Mouse (Mus musculus) midbrain, embryonic 10.5 days (tissue): ENCODE data around the gene Lrrc17. TPM values are rescaled to one million over a fixed set of nuclear protein-coding genes. Genes with fewer than 3 reads are reported as not detected.
"Not testable (repeated sequence)": the region's sequence is repeated elsewhere in the genome, so short reads cannot be mapped to it uniquely, and the experiment has no call there.

Experiments
- DNase-seq: peaks from one replicate; pipeline ENCODE4 v3.0.0-alpha.2; 2017; ENCODE audit warnings: low spot score
- H3K27ac ChIP-seq: fragments of 300-500 bp; sonication (generic); replicated peaks from 2 replicates; pipeline ENCODE4 v1.5.1; 2016; ENCODE audit warnings: mild to moderate bottlenecking
- H3K27me3 ChIP-seq: fragments of 300-500 bp; sonication (generic); 2 replicates; pipeline ENCODE4 v1.6.1; 2016; ENCODE audit warnings: low read depth, mild to moderate bottlenecking; ENCODE audit not compliant: poor library complexity, severe bottlenecking
- H3K36me3 ChIP-seq: fragments of 300-500 bp; sonication (generic); 2 replicates; pipeline ENCODE4 v1.6.1; 2016; ENCODE audit warnings: mild to moderate bottlenecking, moderate library complexity
- H3K4me1 ChIP-seq: fragments of 300-500 bp; sonication (generic); 2 replicates; pipeline ENCODE4 v1.6.1; 2016
- H3K4me3 ChIP-seq: fragments of 300-500 bp; sonication (generic); 2 replicates; pipeline ENCODE4 v1.5.1; 2016; ENCODE audit warnings: mild to moderate bottlenecking, moderate library complexity
- H3K9me3 ChIP-seq: fragments of 300-500 bp; sonication (generic); replicated peaks from 2 replicates; pipeline ENCODE4 v1.6.1; 2016; ENCODE audit warnings: mild to moderate bottlenecking
- WGBS: fragments of 180-500 bp; shearing (Covaris S2); methylation state at CpG from one replicate; pipeline ENCODE4 v1.1.7; 2016; 5-methylcytosine and 5-hydroxymethylcytosine counted together
- polyA plus RNA-seq: library from polyadenylated mRNA; unstranded; fragments of >200 nt; fragmentation: Nextera tagmentation; extraction: Ambion mirVana; gene quantifications from 2 replicates; pipeline ENCODE4 v1.2.1, GENCODE M21; 2016

The Lrrc17 gene
- polyA plus RNA-seq, 1 experiment from 2014 or later, result 5.6 TPM

DNA sequence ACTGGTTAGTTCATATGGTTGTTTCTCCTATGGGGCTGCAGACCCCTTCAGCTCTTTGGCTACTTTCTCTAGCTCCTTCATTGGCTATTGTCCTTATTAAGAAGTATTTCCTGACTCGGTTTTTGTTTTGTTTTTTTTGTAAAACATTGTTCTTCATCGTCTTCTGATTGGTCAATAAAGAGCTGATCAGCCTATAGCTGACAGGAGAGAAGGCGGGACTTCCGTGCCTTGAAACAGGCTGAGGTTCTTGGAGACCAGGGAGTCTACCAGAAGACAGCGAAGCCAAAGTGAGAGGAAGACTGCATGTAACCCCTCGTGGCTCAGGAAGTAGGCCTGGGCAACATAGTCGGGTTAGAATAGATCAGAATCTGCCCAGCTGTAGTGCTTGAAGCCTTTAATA lies 44.3 kb downstream of the Lrrc17 start:
- no peaks in the 10 kb centered on the region for H3K27me3 ChIP-seq
- H3K4me3 ChIP-seq, result no peak overlapping the region
- H3K36me3 ChIP-seq, result no peaks in the 10 kb centered on the region
- no peaks in the 10 kb centered on the region for H3K4me1 ChIP-seq
- no peaks in the 10 kb centered on the region for H3K9me3 ChIP-seq
- WGBS, result 80% methylated on average over 7 of the region's 7 CpGs
- no peak overlapping the region for H3K27ac ChIP-seq
- DNase-seq, result no peak

DNA sequence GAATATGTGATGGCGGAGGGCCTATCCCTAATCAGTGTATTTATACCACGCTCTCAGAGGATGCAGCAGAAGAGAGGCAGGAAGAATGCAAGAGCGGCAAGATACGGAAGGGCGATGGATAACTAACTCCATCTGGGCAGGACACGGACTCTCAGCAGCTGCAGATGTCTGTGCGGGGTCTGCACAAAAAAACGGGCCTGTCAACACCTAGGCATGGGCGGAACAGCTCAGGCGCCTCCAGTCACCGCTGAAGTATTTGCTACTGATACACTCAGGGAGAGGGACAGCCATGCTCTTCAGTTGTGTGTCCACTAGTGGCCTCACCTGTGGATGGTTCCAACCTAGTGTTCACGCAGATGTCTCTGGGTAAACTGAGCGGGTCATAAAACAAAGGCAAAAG lies 44.9 kb downstream of the Lrrc17 start:
- no peak overlapping the region for H3K27ac ChIP-seq
- no peaks in the 10 kb centered on the region for H3K9me3 ChIP-seq
- no peak for DNase-seq
- no peaks in the 10 kb centered on the region for H3K36me3 ChIP-seq
- no peaks in the 10 kb centered on the region for H3K4me1 ChIP-seq
- whole genome bisulfite sequencing, result 92% methylated on average over 13 of the region's 13 CpGs
- no peaks in the 10 kb centered on the region for H3K27me3 ChIP-seq
- H3K4me3 ChIP-seq, result no peak overlapping the region

DNA sequence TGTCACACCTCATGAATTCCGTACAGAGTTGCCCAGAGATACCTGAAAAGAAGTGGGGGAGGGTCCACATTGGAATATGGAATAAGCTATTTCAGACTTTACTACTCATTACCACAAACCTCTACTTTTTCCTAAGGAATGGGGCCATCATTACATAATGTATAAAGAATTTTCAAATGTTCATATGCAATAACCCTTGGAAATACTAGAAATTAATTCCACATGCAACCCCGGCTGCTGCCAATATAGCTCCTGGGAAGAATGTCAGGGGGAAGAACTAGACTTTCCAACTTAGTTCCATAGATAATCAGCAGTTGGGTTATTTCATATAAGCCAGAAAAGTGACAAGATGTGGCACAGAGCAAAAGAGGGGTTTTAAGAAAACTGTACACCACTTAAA lies 48.7 kb downstream of the Lrrc17 start:
- H3K36me3 ChIP-seq, result no peaks in the 10 kb centered on the region
- H3K27ac ChIP-seq, result no peak overlapping the region
- H3K27me3 ChIP-seq, result no peaks in the 10 kb centered on the region
- WGBS, result 91% methylated on average over 2 of the region's 2 CpGs
- H3K9me3 ChIP-seq, result no peaks in the 10 kb centered on the region
- no peaks in the 10 kb centered on the region for H3K4me1 ChIP-seq
- H3K4me3 ChIP-seq, result no peak overlapping the region
- DNase-seq, result no peak

DNA sequence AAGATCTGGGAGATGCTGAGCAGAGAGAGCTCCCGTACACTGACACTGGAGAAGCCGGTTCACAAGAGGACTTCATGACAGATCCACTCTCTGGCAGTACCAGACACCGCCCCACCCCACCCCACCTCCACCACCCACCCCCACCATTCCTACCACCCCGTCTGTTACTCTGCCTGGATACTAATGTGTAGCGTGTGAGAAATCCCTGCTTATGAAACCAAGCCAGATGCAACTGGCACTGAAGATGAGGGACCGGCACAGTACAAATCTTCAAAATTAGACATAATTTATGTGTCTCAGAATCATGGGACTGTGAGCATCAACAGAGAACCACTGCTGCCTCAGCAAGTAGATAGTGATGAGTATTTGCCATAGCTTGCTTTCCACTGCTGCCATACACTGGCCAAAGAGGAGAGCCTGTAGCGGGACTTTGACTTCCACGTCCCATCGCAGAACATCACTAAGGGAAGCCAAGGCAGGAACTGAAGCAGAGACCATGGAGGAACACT lies 49.9 kb downstream of the Lrrc17 start:
- Histone ChIP-seq H3K36me3 (no peaks in the 10 kb centered on the region), H3K4me1 (no peaks in the 10 kb centered on the region), H3K4me3 (no peak overlapping the region), H3K27ac (no peak overlapping the region), H3K9me3 (no peaks in the 10 kb centered on the region), H3K27me3 (no peaks in the 10 kb centered on the region)
- DNase-seq, result no peak
- 92% methylated on average over 9 of the region's 9 CpGs for WGBS

DNA sequence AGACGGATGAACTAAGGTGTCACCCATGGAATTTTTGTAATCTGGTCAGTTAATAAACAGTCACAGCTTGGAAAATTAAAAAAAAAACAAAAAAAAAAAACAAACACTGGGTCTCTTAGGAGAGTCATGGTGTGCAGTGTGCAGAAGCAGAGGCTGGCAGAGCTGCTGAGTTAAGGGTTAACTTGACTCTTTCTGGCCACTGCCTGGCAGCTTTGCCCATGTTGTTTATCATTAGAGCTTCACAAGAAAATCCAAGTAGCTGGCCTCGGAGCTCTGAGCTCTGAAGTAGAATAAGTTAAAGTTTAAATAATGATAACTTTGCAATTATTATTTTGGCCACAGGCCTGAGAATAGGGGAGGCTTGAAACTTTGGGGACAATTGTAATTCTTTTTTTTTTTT lies 56.2 kb downstream of the Lrrc17 start:
- H3K27ac ChIP-seq, H3K36me3 ChIP-seq, H3K9me3 ChIP-seq, H3K4me1 ChIP-seq, H3K4me3 ChIP-seq, H3K27me3 ChIP-seq, DNase-seq: not testable (repeated sequence)
- WGBS, result 80% methylated on average over 2 of the region's 2 CpGs

DNA sequence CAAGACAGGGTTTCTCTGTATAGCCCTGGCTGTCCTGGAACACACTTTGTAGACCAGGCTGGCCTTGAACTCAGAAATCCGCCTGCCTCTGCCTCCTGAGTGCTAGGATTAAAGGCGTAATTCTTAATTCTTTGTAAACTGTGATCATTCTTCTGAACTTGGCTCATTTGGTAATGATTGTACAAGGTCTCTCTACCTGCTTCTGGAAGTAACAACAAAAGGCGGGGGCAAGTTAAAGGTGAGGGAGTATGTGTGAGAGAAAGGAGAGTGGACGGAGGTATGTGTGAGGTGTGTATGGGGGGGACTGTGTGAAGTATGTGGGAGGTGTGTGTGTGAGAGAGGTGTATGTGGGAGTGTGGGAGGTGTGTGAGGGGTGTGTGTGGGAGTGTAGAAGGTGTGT lies 56.6 kb downstream of the Lrrc17 start:
- Histone ChIP-seq H3K36me3 (no peaks in the 10 kb centered on the region), H3K9me3 (no peaks in the 10 kb centered on the region), H3K4me1 (no peaks in the 10 kb centered on the region), H3K27ac (no peak overlapping the region), H3K27me3 (no peaks in the 10 kb centered on the region), H3K4me3 (no peak overlapping the region)
- WGBS, result 90% methylated on average over 4 of the region's 4 CpGs
- no peak for DNase-seq

DNA sequence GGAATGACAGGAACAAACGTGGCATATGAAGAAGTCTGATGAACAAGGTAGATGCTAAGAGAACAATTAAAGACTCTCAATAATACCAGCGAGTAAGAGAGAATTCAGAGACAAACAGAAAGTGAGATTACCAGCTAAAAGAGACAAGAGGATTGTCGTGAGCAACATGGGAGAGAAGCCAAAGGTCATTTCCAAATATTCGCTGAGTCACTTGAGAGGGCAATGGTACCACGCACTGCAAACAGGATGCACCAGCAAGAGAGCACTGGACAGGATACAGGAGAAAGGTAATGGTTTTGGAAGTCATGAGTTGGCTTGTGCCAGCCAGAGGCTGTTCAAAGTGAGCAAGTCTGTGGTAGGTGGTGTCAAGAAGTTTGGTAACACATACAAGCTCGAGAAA lies 62.6 kb downstream of the Lrrc17 start:
- Histone ChIP-seq H3K4me3 (no peak overlapping the region), H3K36me3 (no peaks in the 10 kb centered on the region), H3K9me3 (no peaks in the 10 kb centered on the region), H3K27ac (no peak overlapping the region), H3K4me1 (no peaks in the 10 kb centered on the region), H3K27me3 (no peaks in the 10 kb centered on the region)
- DNase-seq, result no peak
- 78% methylated on average over 6 of the region's 6 CpGs for WGBS

DNA sequence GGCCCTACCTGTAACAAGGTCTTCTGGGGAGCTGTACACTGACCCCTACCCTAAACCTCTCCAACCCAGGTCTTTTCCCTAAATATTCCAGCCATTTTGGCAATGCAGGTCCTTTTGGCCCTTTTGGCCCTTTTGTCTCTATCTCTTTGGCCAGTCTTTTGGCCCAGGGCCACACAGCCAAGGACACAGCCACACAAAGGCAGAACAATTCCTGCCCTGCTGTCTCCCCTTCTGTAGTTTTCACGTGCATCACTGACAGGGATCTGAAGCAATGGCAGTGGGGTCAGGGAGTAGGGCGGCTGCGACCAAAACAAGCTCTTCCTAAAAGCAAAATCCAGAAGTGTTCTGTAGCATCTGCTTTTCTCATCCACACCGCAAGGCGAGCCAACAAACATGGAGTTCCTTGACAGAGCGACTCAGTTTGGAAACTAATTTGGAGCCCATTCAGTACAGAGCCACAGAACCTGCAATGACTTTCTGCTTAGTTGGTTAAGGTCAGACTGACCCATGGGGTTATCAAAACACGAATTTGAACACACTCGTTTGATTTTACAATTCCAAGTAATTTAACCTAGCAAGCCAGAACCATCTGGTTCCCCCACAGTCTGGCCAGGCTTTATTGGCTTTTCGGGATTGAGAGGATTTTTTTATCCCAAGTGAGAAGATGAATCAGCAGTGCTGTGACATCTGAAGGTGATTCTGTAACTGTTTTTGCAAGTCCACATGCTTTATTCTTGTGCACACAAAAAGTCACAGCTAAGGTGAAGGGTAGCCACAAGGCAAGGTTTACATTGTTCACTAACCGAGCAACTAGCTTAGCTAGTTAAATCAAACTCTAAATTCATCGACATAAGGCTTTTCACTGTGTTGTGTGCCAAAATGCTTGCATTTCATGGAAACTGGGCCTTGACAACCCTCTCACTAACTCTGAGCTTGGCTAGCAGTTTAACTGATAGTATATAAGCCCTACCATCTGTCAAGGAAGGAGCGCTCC lies 65.2 kb downstream of the Lrrc17 start:
- Histone ChIP-seq H3K9me3 (no peaks in the 10 kb centered on the region), H3K27me3 (no peaks in the 10 kb centered on the region), H3K4me3 (no peak overlapping the region), H3K36me3 (no peaks in the 10 kb centered on the region), H3K4me1 (no peaks in the 10 kb centered on the region), H3K27ac (no peak overlapping the region)
- DNase-seq, result no peak
- 81% methylated on average over 12 of the region's 12 CpGs for WGBS

DNA sequence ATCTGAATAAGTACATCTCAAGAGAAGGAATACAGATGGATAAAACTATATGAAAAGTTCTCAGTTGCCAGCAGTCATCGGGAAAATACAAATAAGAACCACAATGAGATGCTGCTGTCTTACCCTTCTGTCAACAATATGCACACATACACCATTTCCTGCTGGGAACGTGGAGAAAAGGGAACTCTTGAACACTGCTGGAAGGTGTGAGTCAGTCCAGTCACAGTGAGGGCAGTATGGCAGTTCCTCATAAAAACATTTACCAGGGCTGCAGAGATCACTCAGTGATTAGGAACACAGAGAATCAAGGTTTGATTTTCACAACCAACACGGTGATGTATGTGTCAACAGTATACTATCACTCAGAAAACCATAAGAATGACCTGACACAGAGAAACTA lies 67.6 kb downstream of the Lrrc17 start:
- no peaks in the 10 kb centered on the region for H3K27me3 ChIP-seq
- H3K27ac ChIP-seq, result no peak overlapping the region
- H3K36me3 ChIP-seq, result no peaks in the 10 kb centered on the region
- no peak for DNase-seq
- no peak overlapping the region for H3K4me3 ChIP-seq
- H3K9me3 ChIP-seq, result no peaks in the 10 kb centered on the region
- 79% methylated on average over 3 of the region's 3 CpGs for WGBS
- no peaks in the 10 kb centered on the region for H3K4me1 ChIP-seq

DNA sequence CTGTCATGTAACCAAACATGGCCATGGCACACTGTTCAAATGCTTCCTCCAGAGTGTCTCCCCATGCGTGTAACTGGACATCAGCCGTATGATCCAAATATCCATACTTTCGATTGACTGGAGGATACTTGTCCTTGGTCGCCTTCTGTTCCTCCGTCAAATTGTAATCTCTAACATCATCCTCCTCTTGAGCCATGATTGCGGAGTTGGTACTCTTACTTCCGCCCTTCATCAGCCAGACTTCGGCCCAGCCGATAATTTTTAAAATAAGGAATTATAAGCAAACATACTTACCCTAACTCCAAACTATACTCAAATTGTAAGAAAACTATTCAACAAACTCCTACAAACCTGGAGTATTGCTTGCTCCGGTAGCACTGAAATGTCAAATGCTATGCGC lies 70.9 kb downstream of the Lrrc17 start:
- H3K27ac ChIP-seq, H3K4me3 ChIP-seq, H3K27me3 ChIP-seq, H3K9me3 ChIP-seq, H3K4me1 ChIP-seq, DNase-seq, H3K36me3 ChIP-seq: not testable (repeated sequence)
- WGBS, result 97% methylated on average over 11 of the region's 11 CpGs

DNA sequence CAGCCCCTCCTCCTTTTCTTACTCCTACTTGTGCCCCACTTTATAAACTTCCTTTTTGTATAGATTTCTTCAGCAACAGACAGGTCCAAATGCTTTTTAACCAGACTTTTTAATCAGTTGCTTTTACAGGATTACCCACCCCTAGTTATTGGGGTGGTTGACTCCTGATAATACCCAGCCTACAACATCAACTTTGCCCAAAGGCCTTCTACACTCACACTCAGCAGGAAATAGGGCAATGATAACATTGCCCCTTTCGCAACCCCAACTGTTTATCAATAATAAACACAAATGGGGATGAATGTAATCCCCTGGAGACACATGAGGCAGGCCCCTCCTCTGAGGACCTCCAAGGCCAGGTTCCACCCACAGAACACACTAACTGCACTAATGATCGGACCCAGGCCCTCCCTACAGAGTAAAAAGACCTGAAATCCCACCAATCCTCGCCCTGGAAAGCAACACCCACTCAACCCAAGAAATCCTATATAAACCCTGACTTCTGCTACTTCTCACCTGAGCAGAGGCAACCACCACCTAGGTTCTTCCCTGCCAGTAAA lies 73.2 kb downstream of the Lrrc17 start:
- no peak for DNase-seq
- WGBS, result 78% methylated on average over 3 of the region's 3 CpGs
- H3K27me3 ChIP-seq, result no peaks in the 10 kb centered on the region

More for the DNA sequence above, 73.2 kb downstream of the Lrrc17 start:
- H3K9me3 ChIP-seq, result no peaks in the 10 kb centered on the region
- no peak overlapping the region for H3K4me3 ChIP-seq
- H3K4me1 ChIP-seq, result no peaks in the 10 kb centered on the region
- no peak overlapping the region for H3K27ac ChIP-seq
- H3K36me3 ChIP-seq, result no peaks in the 10 kb centered on the region
